Mouse (Mus musculus) right cerebral cortex, postnatal 4 days (tissue): ENCODE measurements around the gene Ppp1r35.

Source experiments
- DNase-seq: peaks from one replicate; pipeline ENCODE4 v3.0.0-alpha.2; 2022

Gene Ppp1r35

GRCm38 (mm10) chr5:137784546-137784945, 5.9 kb downstream of the Ppp1r35 start:
- no peak for DNase-seq

DNA sequence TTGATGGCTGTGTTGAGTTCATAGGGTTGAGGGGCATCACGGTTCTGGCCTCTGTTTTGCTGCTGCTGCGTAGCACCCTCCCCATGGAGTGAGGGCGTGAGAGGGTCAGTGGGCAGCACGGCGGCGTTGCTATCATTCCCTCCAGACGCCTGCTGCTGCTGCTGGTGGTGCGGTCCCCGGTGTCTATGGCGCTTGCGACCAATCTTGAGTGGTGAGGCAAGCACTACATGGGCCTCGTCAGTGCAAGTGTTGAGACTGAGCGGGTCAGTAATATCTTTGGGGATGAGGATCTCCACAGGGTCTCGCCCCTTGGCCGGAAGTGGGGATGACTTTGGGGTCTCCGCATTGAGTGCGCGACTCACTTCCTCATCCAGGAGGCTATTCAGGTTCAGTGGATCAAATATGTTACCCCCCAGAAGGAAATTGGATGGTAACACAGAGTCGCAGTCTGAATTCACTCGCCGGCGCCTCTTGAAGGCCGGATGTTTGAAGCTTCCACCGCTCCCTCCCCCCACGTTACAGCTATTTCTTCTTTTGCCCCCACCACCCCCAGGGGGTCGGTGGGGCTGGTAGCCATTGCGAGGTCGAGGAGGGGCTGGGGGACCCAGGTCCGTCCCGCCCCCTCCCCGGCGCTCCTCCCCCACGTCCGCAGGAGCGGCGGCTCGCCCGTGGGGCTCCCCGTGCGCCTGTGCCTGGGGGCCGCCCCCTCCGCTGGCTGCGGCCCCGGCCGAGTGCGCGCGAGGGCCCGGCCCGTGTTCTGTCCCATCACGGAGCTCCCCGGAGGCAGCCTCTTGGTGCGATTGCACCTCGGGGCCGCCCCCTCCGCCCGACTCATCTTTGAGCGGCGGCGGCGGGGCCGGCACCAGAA, 6.7 kb downstream of the Ppp1r35 start:
- DNase-seq: no peak

DNA sequence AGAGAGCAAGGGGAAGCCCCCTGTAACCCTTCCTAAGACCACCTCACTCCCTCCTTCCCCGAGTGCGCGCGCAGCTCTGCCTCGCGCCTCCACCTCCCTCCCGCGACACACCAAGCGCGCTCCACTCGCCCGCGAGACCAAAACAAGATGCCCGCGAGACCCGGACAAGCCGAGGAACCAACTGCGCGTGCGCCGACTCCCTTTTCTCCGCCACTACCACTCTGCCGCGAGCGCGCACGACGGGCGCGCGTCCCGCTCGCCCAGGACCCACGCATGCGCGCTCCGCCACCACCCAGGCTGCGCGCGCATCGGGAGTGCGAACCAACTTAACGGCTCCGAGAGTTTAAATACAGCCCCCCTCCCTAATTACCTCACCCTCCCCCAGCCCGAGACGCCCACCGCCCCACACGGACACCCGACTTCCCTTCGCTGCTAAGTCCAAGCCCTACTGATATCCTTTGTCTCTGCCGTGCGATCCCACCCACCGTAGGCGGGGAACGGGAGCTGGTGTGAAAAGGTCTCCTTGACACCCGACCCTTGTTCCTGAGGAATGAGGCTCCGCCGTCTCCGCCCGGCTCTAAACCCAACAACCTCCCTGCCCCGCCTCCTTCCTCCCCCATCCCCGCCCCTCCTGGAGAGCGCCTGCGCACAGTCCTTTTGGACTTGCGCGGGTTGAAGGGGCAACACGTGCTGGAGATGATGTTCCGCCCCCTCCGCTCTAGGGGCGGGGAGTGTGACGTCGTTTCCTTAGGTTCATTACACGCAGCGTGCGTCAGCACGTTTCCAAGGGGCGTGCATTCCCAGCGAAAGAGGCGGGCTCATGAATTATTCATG, 7.7 kb downstream of the Ppp1r35 start:
- DNase-seq: peak; percentile 100

- peak; percentile 97 for DNase-seq
These were observed 8.7 kb downstream of the Ppp1r35 start, which contains the start of the genes Mepce and Zcwpw1 for GRCm38 (mm10) chr5:137787151-137787928. Mepce (minus strand) TSS chr5:137787655. Zcwpw1 (plus strand) TSS chr5:137787798.

- DNase-seq: peak; percentile 32
These were observed 9.5 kb downstream of the Ppp1r35 start for GRCm38 (mm10) chr5:137788171-137788570.

GRCm38 (mm10) chr5:137788946-137789531, 10.4 kb downstream of the Ppp1r35 start:
- DNase-seq: no peak

- no peak for DNase-seq
These were observed 12.9 kb downstream of the Ppp1r35 start for GRCm38 (mm10) chr5:137791553-137791952.

GRCm38 (mm10) chr5:137796606-137797005, 18.0 kb downstream of the Ppp1r35 start:
- DNase-seq: no peak

GRCm38 (mm10) chr5:137800917-137801316, 22.3 kb downstream of the Ppp1r35 start:
- no peak for DNase-seq

GRCm38 (mm10) chr5:137806158-137806557, 27.5 kb downstream of the Ppp1r35 start:
- no peak for DNase-seq

- DNase-seq: no peak
These were observed 29.7 kb downstream of the Ppp1r35 start for GRCm38 (mm10) chr5:137808316-137808715.

DNA sequence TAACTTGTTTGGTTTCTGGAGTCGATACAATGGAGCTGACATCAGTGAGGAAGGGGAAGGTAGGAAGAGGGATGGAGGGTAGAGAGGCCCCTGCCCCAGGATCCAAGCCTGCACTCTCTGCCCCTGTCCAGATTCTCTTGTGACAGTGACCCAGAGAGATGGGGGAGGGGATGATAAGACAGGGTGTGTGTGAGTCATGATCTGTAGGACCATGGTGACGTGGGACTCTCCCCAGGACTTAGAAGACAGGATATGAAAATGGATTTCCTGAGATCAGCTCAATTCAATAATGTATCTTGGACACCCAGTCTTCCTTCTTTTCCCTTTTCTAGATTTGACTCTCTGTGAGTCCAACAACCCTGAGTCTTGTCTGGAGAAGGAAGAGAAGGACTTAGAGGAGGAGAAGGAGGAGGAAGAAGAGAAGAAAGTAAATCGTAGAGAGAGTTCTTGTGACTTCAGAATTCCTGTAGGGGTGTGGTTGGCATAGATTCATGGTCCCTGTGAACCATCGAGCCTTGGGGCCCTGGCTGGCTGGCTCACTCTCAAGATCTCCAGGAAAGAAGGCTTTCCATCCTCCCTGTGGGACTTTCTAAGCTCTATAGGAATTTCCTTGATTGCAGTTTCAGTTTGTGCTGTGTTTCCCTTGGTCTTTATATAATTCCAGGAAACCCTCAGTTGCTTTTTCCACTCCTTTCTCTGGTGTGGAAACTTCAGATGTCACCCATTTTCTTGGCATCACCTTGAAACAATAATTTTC, 39.0 kb downstream of the Ppp1r35 start:
- no peak for DNase-seq

- DNase-seq: no peak
These were observed 43.5 kb downstream of the Ppp1r35 start for GRCm38 (mm10) chr5:137822126-137822525.

GRCm38 (mm10) chr5:137822602-137823001, 44.0 kb downstream of the Ppp1r35 start:
- no peak for DNase-seq

- DNase-seq: no peak
These were observed 44.9 kb downstream of the Ppp1r35 start for GRCm38 (mm10) chr5:137823455-137824045.

GRCm38 (mm10) chr5:137825030-137825429, 46.4 kb downstream of the Ppp1r35 start:
- no peak for DNase-seq

- DNase-seq: no peak
These were observed 47.3 kb downstream of the Ppp1r35 start for GRCm38 (mm10) chr5:137825971-137826370.

GRCm38 (mm10) chr5:137826421-137826820, 47.8 kb downstream of the Ppp1r35 start:
- DNase-seq: no peak

GRCm38 (mm10) chr5:137828694-137829093, 50.0 kb downstream of the Ppp1r35 start:
- DNase-seq: no peak
